Mouse (Mus musculus) liver, embryonic 13.5 days (tissue): ENCODE measurements at regions not wholly inside any gene's neighbourhood (a gene's known extent, or its start where the extent isn't known, plus 50 kb on each side); places are given as distances from the start of the nearest gene placed in this dataset.

ENCODE experiments used
- ATAC-seq: fragments of 200-750 bp; cut with Nextera tagmentation; 2 replicates; pipeline ENCODE4 v1.8.0; 2017; ENCODE audit warnings: low read depth, mild to moderate bottlenecking, moderate number of reproducible peaks, moderate library complexity
- DNase-seq: peaks from one replicate; pipeline ENCODE4 v3.0.0; 2022
- H3K27ac ChIP-seq: fragments of 300-500 bp; sonication (generic); 2 replicates; pipeline ENCODE4 v1.5.1; 2015; ENCODE audit warnings: moderate library complexity, mild to moderate bottlenecking, inconsistent platforms
- H3K27me3 ChIP-seq: fragments of 300-500 bp; sonication (generic); 2 replicates; pipeline ENCODE4 v1.6.1; 2015; ENCODE audit warnings: mild to moderate bottlenecking, inconsistent platforms
- H3K36me3 ChIP-seq: fragments of 300-500 bp; sonication (generic); 2 replicates; pipeline ENCODE4 v1.6.1; 2015; ENCODE audit warnings: mild to moderate bottlenecking, inconsistent platforms
- H3K4me1 ChIP-seq: fragments of 300-500 bp; sonication (generic); replicated peaks from 2 replicates; pipeline ENCODE4 v1.6.1; 2015; ENCODE audit warnings: inconsistent platforms
- H3K4me2 ChIP-seq: fragments of 300-500 bp; sonication (generic); 2 replicates; pipeline ENCODE4 v1.6.1; 2015; ENCODE audit warnings: inconsistent platforms, mild to moderate bottlenecking, moderate library complexity
- H3K4me3 ChIP-seq: fragments of 300-500 bp; sonication (generic); replicated peaks from 2 replicates; pipeline ENCODE4 v1.5.1; 2015; ENCODE audit warnings: mild to moderate bottlenecking, inconsistent platforms
- H3K9ac ChIP-seq: fragments of 300-500 bp; sonication (generic); 2 replicates; pipeline ENCODE4 v1.6.1; 2015; ENCODE audit warnings: mild to moderate bottlenecking, inconsistent platforms
- H3K9me3 ChIP-seq: fragments of 300-500 bp; sonication (generic); replicated peaks from 2 replicates; pipeline ENCODE4 v1.6.1; 2016; ENCODE audit warnings: inconsistent platforms
- WGBS: fragments of 180-500 bp; shearing (Covaris S2); methylation state at CpG from one replicate; pipeline ENCODE4 v1.1.7; 2015; ENCODE audit not compliant: insufficient replicate concordance; 5-methylcytosine and 5-hydroxymethylcytosine counted together

GRCm38 (mm10) chr9:32998323-32998722, 362.3 kb downstream of the Ets1 start:
- no peak overlapping the region for H3K9ac ChIP-seq
- no peaks in the 10 kb centered on the region for H3K36me3 ChIP-seq
- H3K27me3 ChIP-seq: no peaks in the 10 kb centered on the region
- H3K4me3 ChIP-seq: no peak overlapping the region
- H3K9me3 ChIP-seq: no peaks in the 10 kb centered on the region
- no peak overlapping the region for H3K4me2 ChIP-seq
- no peak for DNase-seq
- WGBS: 48% methylated on average over 1 of the region's 1 CpGs
- H3K27ac ChIP-seq: no peak overlapping the region
- H3K4me1 ChIP-seq: no peaks in the 10 kb centered on the region
- ATAC-seq: no peak

- ATAC-seq: no peak
- no peaks in the 10 kb centered on the region for H3K9me3 ChIP-seq
- H3K4me2 ChIP-seq: no peak overlapping the region
- H3K4me1 ChIP-seq: no peaks in the 10 kb centered on the region
- H3K36me3 ChIP-seq: no peaks in the 10 kb centered on the region
- no peak overlapping the region for H3K9ac ChIP-seq
- no peak for DNase-seq
- WGBS: 46% methylated on average over 7 of the region's 7 CpGs
- H3K4me3 ChIP-seq: no peak overlapping the region
- no peaks in the 10 kb centered on the region for H3K27me3 ChIP-seq
- no peak overlapping the region for H3K27ac ChIP-seq
Observed at GRCm38 (mm10) chr9:33000691-33001164, 364.7 kb downstream of the Ets1 start.

GRCm38 (mm10) chr9:33001165-33001949, 365.3 kb downstream of the Ets1 start:
- no peak overlapping the region for H3K4me3 ChIP-seq
- ATAC-seq (no peak), DNase-seq (no peak)
- no peaks in the 10 kb centered on the region for H3K36me3 ChIP-seq
- no peaks in the 10 kb centered on the region for H3K27me3 ChIP-seq
- H3K27ac ChIP-seq: no peak overlapping the region
- H3K4me2 ChIP-seq: no peak overlapping the region
- H3K4me1 ChIP-seq: no peaks in the 10 kb centered on the region
- H3K9me3 ChIP-seq: no peaks in the 10 kb centered on the region
- no peak overlapping the region for H3K9ac ChIP-seq
- WGBS: 54% methylated on average over 9 of the region's 9 CpGs

- ATAC-seq (no peak), DNase-seq (no peak)
- H3K27ac ChIP-seq: no peak overlapping the region
- no peaks in the 10 kb centered on the region for H3K4me1 ChIP-seq
- no peaks in the 10 kb centered on the region for H3K27me3 ChIP-seq
- H3K4me2 ChIP-seq: no peak overlapping the region
- H3K4me3 ChIP-seq: no peak overlapping the region
- WGBS: 53% methylated on average over 1 of the region's 1 CpGs
- H3K36me3 ChIP-seq: no peaks in the 10 kb centered on the region
- no peak overlapping the region for H3K9ac ChIP-seq
- no peaks in the 10 kb centered on the region for H3K9me3 ChIP-seq
Observed at GRCm38 (mm10) chr9:33003880-33004279, 367.9 kb downstream of the Ets1 start.

- no peaks in the 10 kb centered on the region for H3K9me3 ChIP-seq
- H3K27me3 ChIP-seq: no peaks in the 10 kb centered on the region
- no peak overlapping the region for H3K27ac ChIP-seq
- WGBS: 75% methylated on average over 3 of the region's 3 CpGs
- H3K4me1 ChIP-seq: no peaks in the 10 kb centered on the region
- no peak overlapping the region for H3K4me3 ChIP-seq
- H3K36me3 ChIP-seq: no peaks in the 10 kb centered on the region
- ATAC-seq (no peak), DNase-seq (no peak)
- H3K9ac ChIP-seq: no peak overlapping the region
- H3K4me2 ChIP-seq: no peak overlapping the region
Observed at GRCm38 (mm10) chr9:33004536-33004935, 368.5 kb downstream of the Ets1 start.

- Histone ChIP-seq H3K4me1 (no peaks in the 10 kb centered on the region), H3K4me2 (no peak overlapping the region), H3K27ac (no peak overlapping the region)
Observed at GRCm38 (mm10) chr9:33007456-33008063, 371.5 kb downstream of the Ets1 start.

GRCm38 (mm10) chr9:33011241-33011640, 375.2 kb downstream of the Ets1 start:
- H3K4me1 ChIP-seq: no peaks in the 10 kb centered on the region
- no peaks in the 10 kb centered on the region for H3K9me3 ChIP-seq
- no peak overlapping the region for H3K27ac ChIP-seq
- DNase-seq: no peak
- no peaks in the 10 kb centered on the region for H3K36me3 ChIP-seq
- no peak overlapping the region for H3K9ac ChIP-seq
- ATAC-seq: no peak
- no peaks in the 10 kb centered on the region for H3K27me3 ChIP-seq
- H3K4me3 ChIP-seq: no peak overlapping the region
- no peak overlapping the region for H3K4me2 ChIP-seq

More at GRCm38 (mm10) chr9:33007456-33008063, 371.5 kb downstream of the Ets1 start:
- no peak for ATAC-seq
- Histone ChIP-seq H3K4me3 (no peak overlapping the region), H3K27me3 (no peaks in the 10 kb centered on the region), H3K9ac (no peak overlapping the region), H3K9me3 (no peaks in the 10 kb centered on the region), H3K36me3 (no peaks in the 10 kb centered on the region)
- 56% methylated on average over 3 of the region's 3 CpGs for WGBS
- DNase-seq: no peak

- WGBS: 50% methylated on average over 3 of the region's 3 CpGs
- H3K27me3 ChIP-seq: no peaks in the 10 kb centered on the region
- H3K4me1 ChIP-seq: no peaks in the 10 kb centered on the region
- H3K27ac ChIP-seq: no peak overlapping the region
- no peak overlapping the region for H3K4me3 ChIP-seq
- no peak for ATAC-seq
- H3K36me3 ChIP-seq: no peaks in the 10 kb centered on the region
- H3K9me3 ChIP-seq: no peaks in the 10 kb centered on the region
- no peak for DNase-seq
- H3K4me2 ChIP-seq: no peak overlapping the region
- H3K9ac ChIP-seq: no peak overlapping the region
Observed at GRCm38 (mm10) chr9:33035401-33035800, 399.4 kb downstream of the Ets1 start.

- Histone ChIP-seq H3K9ac (no peak overlapping the region), H3K9me3 (no peaks in the 10 kb centered on the region), H3K4me3 (no peak overlapping the region), H3K27ac (no peak overlapping the region), H3K4me1 (no peaks in the 10 kb centered on the region), H3K4me2 (no peak overlapping the region), H3K36me3 (no peaks in the 10 kb centered on the region), H3K27me3 (no peaks in the 10 kb centered on the region)
- ATAC-seq (no peak), DNase-seq (no peak)
- 47% methylated on average over 4 of the region's 4 CpGs for WGBS
Observed at GRCm38 (mm10) chr9:33039221-33039790, 403.3 kb downstream of the Ets1 start.

GRCm38 (mm10) chr9:33050789-33051188, 414.8 kb downstream of the Ets1 start:
- Histone ChIP-seq H3K27ac (no peak overlapping the region), H3K4me3 (no peak overlapping the region), H3K4me2 (no peak overlapping the region), H3K9ac (no peak overlapping the region), H3K9me3 (no peaks in the 10 kb centered on the region), H3K36me3 (no peaks in the 10 kb centered on the region), H3K27me3 (no peaks in the 10 kb centered on the region), H3K4me1 (no peaks in the 10 kb centered on the region)
- no peak for DNase-seq
- WGBS: 73% methylated on average over 4 of the region's 4 CpGs
- no peak for ATAC-seq

- H3K4me1 ChIP-seq: no peaks in the 10 kb centered on the region
- ATAC-seq (no peak), DNase-seq (no peak)
- no peak overlapping the region for H3K4me3 ChIP-seq
- 55% methylated on average over 6 of the region's 6 CpGs for WGBS
- no peaks in the 10 kb centered on the region for H3K27me3 ChIP-seq
- no peaks in the 10 kb centered on the region for H3K36me3 ChIP-seq
- H3K9ac ChIP-seq: no peak overlapping the region
- H3K9me3 ChIP-seq: no peaks in the 10 kb centered on the region
- H3K4me2 ChIP-seq: no peak overlapping the region
- no peak overlapping the region for H3K27ac ChIP-seq
Observed at GRCm38 (mm10) chr9:33060636-33061264, 424.7 kb downstream of the Ets1 start.
